Comparison of ENCODE assay signal across 23 mouse cellular contexts in the genomic region with DNA sequence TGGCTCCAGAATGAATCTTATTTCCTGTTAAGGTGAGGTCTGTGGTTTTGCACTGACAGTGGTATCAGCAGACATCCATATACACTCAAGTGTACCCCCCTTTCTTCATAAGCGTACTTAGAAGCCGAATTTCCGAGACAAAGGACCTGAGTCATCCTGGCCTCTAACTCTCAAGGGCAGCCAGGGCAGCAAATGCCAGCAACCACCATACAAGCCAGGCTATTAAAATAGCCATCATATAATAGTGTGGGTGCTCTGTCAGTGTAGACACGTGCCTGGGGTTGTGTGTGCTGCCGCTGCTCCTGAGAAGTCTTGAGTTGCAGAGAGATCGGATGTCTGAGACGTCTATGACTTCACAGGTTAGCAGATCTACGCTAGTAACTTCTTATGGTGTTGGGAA. TPM values are rescaled to one million over a fixed set of nuclear protein-coding genes. Genes with fewer than 3 reads are reported as not detected.
"Had no signal": no experiment of that assay in that cellular context is flagged by ENCODE, and none has a peak within 500 bp of the region (broad histone marks: within the 10 kb centered on the region; RNA-seq: fewer than 3 reads in every experiment).

No protein-coding gene starts in this region.

- H3K27ac ChIP-seq: limb, embryonic 10.5 days; limb, embryonic 13.5 days; liver, embryonic 12.5 days; liver, embryonic 15.5 days; lung, embryonic 15.5 days; midbrain, embryonic 10.5 days; midbrain, embryonic 13.5 days; neural tube, embryonic 13.5 days had no signal

- H3K4me3 ChIP-seq: limb, embryonic 10.5 days; limb, embryonic 13.5 days; liver, embryonic 12.5 days; liver, embryonic 15.5 days; lung, embryonic 15.5 days; megakaryocyte, embryonic 14.5 days; midbrain, embryonic 10.5 days; midbrain, embryonic 13.5 days; myocyte; neural tube, embryonic 13.5 days had no signal

- H3K27me3 ChIP-seq: limb, embryonic 13.5 days; liver, embryonic 12.5 days; liver, embryonic 15.5 days; lung, embryonic 15.5 days; midbrain, embryonic 13.5 days; neural tube, embryonic 13.5 days had no signal

- DNase-seq: kidney, postnatal 14 days; kidney, postnatal 4 days; liver; lung, adult 18-20 months; lung, postnatal 10 days; lung, postnatal 36 days; retina, postnatal 1 day; right cerebral cortex, postnatal 25 days; thymus, adult 18-20 months; thymus, postnatal 36 days had no signal

- H3K36me3 ChIP-seq: limb, embryonic 10.5 days; limb, embryonic 13.5 days; liver, embryonic 12.5 days; liver, embryonic 15.5 days; lung, embryonic 15.5 days; midbrain, embryonic 10.5 days; midbrain, embryonic 13.5 days; neural tube, embryonic 13.5 days had no signal

- H3K9me3 ChIP-seq: limb, embryonic 10.5 days; limb, embryonic 13.5 days; liver, embryonic 12.5 days; liver, embryonic 15.5 days; lung, embryonic 15.5 days; megakaryocyte, embryonic 14.5 days; midbrain, embryonic 10.5 days; midbrain, embryonic 13.5 days; neural tube, embryonic 13.5 days had no signal

- H3K4me1 ChIP-seq: liver, embryonic 12.5 days; liver, embryonic 15.5 days; lung, embryonic 15.5 days; midbrain, embryonic 10.5 days; midbrain, embryonic 13.5 days; neural tube, embryonic 13.5 days had no signal

- ATAC-seq: liver, embryonic 12.5 days; midbrain, embryonic 13.5 days; midbrain, embryonic 16.5 days had no signal

- H3K9ac ChIP-seq: limb, embryonic 13.5 days; liver, embryonic 12.5 days; liver, embryonic 15.5 days; lung, embryonic 15.5 days; midbrain, embryonic 13.5 days; neural tube, embryonic 13.5 days had no signal

- H3K4me2 ChIP-seq: limb, embryonic 13.5 days; liver, embryonic 12.5 days; liver, embryonic 15.5 days; lung, embryonic 15.5 days; midbrain, embryonic 13.5 days; neural tube, embryonic 13.5 days had no signal

RNA-seq across cellular contexts. Expression of gene Carmil3, which starts 53.3 kb away (rescaled TPM):
- total RNA-seq: monocyte, adult 5-6 weeks; neutrophil, adult 5-6 weeks had no signal
